Mouse (Mus musculus) CH12.LX (cell line): Measurements from ENCODE around the gene Trim7. TPM values are rescaled to one million over a fixed set of nuclear protein-coding genes. Genes with fewer than 3 reads are reported as not detected.
A peak's percentile ranks its signal among the peaks of the same experiment; 100 is the strongest.

Source experiments
- DNase-seq: peaks from one replicate; pipeline ENCODE4 v3.0.0-alpha.2; 2013; ENCODE audit errors: extremely low read depth
- H3K27ac ChIP-seq: 2 replicates; pipeline ENCODE4 v1.5.1; 2012; ENCODE audit warnings: low read depth, mild to moderate bottlenecking, control low read depth, moderate library complexity; ENCODE audit not compliant: insufficient read depth
- H3K27me3 ChIP-seq: replicated peaks from 2 replicates; pipeline ENCODE3; 2012; ENCODE audit warnings: inconsistent platforms
- H3K36me3 ChIP-seq, 2 experiments: replicated peaks in 1 of 2; 2 replicates each; pipeline versions ENCODE3 to v1.6.1; 2012; ENCODE audit warnings: inconsistent platforms in 1 of 2, low read length in 1 of 2, mild to moderate bottlenecking in 1 of 2, mixed read lengths in 1 of 2, moderate library complexity in 1 of 2; ENCODE audit not compliant: control insufficient read depth in 1 of 2, insufficient read depth in 1 of 2
- H3K4me1 ChIP-seq, 2 experiments: 2 replicates each; pipeline ENCODE4 v1.6.1; 2012; ENCODE audit warnings: inconsistent platforms in 1 of 2, moderate library complexity in 1 of 2; ENCODE audit not compliant: insufficient read depth in 2 of 2, control insufficient read depth in 1 of 2
- H3K4me2 ChIP-seq: 2 replicates; pipeline ENCODE4 v1.6.1; 2012; ENCODE audit warnings: low read depth, mild to moderate bottlenecking, control low read depth; ENCODE audit not compliant: poor library complexity, insufficient read depth, severe bottlenecking
- H3K4me3 ChIP-seq, 3 experiments: fragments of 150-350 bp in 1 of 3; sonication (generic) in 1 of 3; replicated peaks in 1 of 3; 2 replicates each; pipeline versions ENCODE3 to v1.5.1; 2011 to 2012; ENCODE audit warnings: low read depth in 2 of 3, low read length in 2 of 3, mild to moderate bottlenecking in 2 of 3, moderate library complexity in 2 of 3, control low read depth in 1 of 3, improper control_type of control experiment in 1 of 3, inconsistent platforms in 1 of 3, mixed read lengths in 1 of 3; ENCODE audit not compliant: poor library complexity in 1 of 3
- H3K79me2 ChIP-seq: replicated peaks from 2 replicates; pipeline ENCODE4 v1.6.1; 2012; ENCODE audit warnings: mild to moderate bottlenecking, moderate library complexity; ENCODE audit not compliant: control insufficient read depth, poor library complexity, insufficient read depth, severe bottlenecking; ENCODE audit errors: extremely low read depth
- H3K9ac ChIP-seq: 2 replicates; pipeline ENCODE4 v1.6.1; 2012; ENCODE audit warnings: low read depth, mild to moderate bottlenecking, control low read depth, moderate library complexity; ENCODE audit not compliant: insufficient read depth
- H3K9me3 ChIP-seq: replicated peaks from 2 replicates; pipeline ENCODE3; 2012; ENCODE audit warnings: low read length, inconsistent platforms, mixed read lengths
- CTCF ChIP-seq, 2 experiments: IDR thresholded peaks in 1 of 2; conservative IDR thresholded peaks in 1 of 2; 2 replicates each; pipeline ENCODE4 v1.5.1; 2011 to 2012; ENCODE audit warnings: low read depth in 2 of 2, low read length in 2 of 2, improper control_type of control experiment in 1 of 2, inconsistent platforms in 1 of 2, mild to moderate bottlenecking in 1 of 2, moderate library complexity in 1 of 2
- E2F4 ChIP-seq: IDR thresholded peaks from 2 replicates; pipeline ENCODE4 v1.6.1; 2011; ENCODE audit warnings: low read depth, low read length, improper control_type of control experiment; ENCODE audit not compliant: insufficient replicate concordance
- EP300 ChIP-seq: IDR thresholded peaks from 2 replicates; pipeline ENCODE4 v1.6.1; 2011; ENCODE audit warnings: low read length, improper control_type of control experiment
- JUND ChIP-seq: conservative IDR thresholded peaks from 2 replicates; pipeline ENCODE4 v1.6.1; 2011; ENCODE audit warnings: low read depth, low read length, improper control_type of control experiment
- MAFK ChIP-seq: IDR thresholded peaks from 2 replicates; pipeline ENCODE4 v1.6.1; 2011; ENCODE audit warnings: low read length, improper control_type of control experiment; ENCODE audit not compliant: insufficient replicate concordance
- MAX ChIP-seq: IDR thresholded peaks from 2 replicates; pipeline ENCODE4 v1.6.1; 2011; ENCODE audit warnings: low read length, improper control_type of control experiment
- MAZ ChIP-seq: IDR thresholded peaks from 2 replicates; pipeline ENCODE4 v1.6.1; 2012; ENCODE audit warnings: low read depth, mild to moderate bottlenecking, inconsistent platforms, low read length, improper control_type of control experiment, moderate library complexity
- MXI1 ChIP-seq: IDR thresholded peaks from 2 replicates; pipeline ENCODE4 v1.6.1; 2011; ENCODE audit warnings: mild to moderate bottlenecking, low read depth, low read length, improper control_type of control experiment
- NELFE ChIP-seq: IDR thresholded peaks from 2 replicates; pipeline ENCODE4 v1.6.1; 2011; ENCODE audit warnings: low read depth, low read length, improper control_type of control experiment
- PAX5 ChIP-seq: IDR thresholded peaks from 2 replicates; pipeline ENCODE4 v1.6.1; 2012; ENCODE audit warnings: low read length, inconsistent platforms, mixed read lengths
- POLR2A ChIP-seq: IDR thresholded peaks from 2 replicates; pipeline ENCODE4 v1.6.1; 2011; ENCODE audit warnings: low read depth, mild to moderate bottlenecking, improper control_type of control experiment, low read length
- POLR2AphosphoS2 ChIP-seq: IDR thresholded peaks from 2 replicates; pipeline ENCODE4 v1.6.1; 2011; ENCODE audit warnings: low read depth, low read length, improper control_type of control experiment
- RAD21 ChIP-seq: IDR thresholded peaks from 2 replicates; pipeline ENCODE4 v1.6.1; 2011; ENCODE audit warnings: low read depth, mild to moderate bottlenecking, low read length, improper control_type of control experiment, moderate library complexity
- RCOR1 ChIP-seq: conservative IDR thresholded peaks from 2 replicates; pipeline ENCODE4 v1.6.1; 2012; ENCODE audit warnings: low read depth, mild to moderate bottlenecking, inconsistent platforms, low read length, improper control_type of control experiment
- SMC3 ChIP-seq: IDR thresholded peaks from 2 replicates; pipeline ENCODE4 v1.6.1; 2011; ENCODE audit warnings: low read depth, low read length, improper control_type of control experiment
- TBP ChIP-seq: conservative IDR thresholded peaks from 2 replicates; pipeline ENCODE4 v1.6.1; 2011; ENCODE audit warnings: low read depth, low read length, improper control_type of control experiment
- TCF12 ChIP-seq: IDR thresholded peaks from 2 replicates; pipeline ENCODE4 v1.6.1; 2014; ENCODE audit warnings: low read depth, mild to moderate bottlenecking, inconsistent platforms, low read length, improper control_type of control experiment
- UBTF ChIP-seq: IDR thresholded peaks from 2 replicates; pipeline ENCODE4 v1.6.1; 2012; ENCODE audit warnings: low read depth, mild to moderate bottlenecking, inconsistent platforms, low read length, improper control_type of control experiment, moderate library complexity
- USF2 ChIP-seq: conservative IDR thresholded peaks from 2 replicates; pipeline ENCODE4 v1.6.1; 2011; ENCODE audit warnings: low read depth, low read length, improper control_type of control experiment
- ZC3H11A ChIP-seq: IDR thresholded peaks from 2 replicates; pipeline ENCODE4 v1.6.1; 2012; ENCODE audit warnings: low read depth, mild to moderate bottlenecking, inconsistent platforms, low read length, improper control_type of control experiment
- ZKSCAN1 ChIP-seq: IDR thresholded peaks from 2 replicates; pipeline ENCODE4 v1.6.1; 2012; ENCODE audit warnings: low read depth, inconsistent platforms, low read length, improper control_type of control experiment, borderline replicate concordance
- ZMIZ1 ChIP-seq: IDR thresholded peaks from 2 replicates; pipeline ENCODE4 v1.6.1; 2012; ENCODE audit warnings: low read depth, mild to moderate bottlenecking, inconsistent platforms, low read length, improper control_type of control experiment
- ZNF384 ChIP-seq: IDR thresholded peaks from 2 replicates; pipeline ENCODE4 v1.6.1; 2012; ENCODE audit warnings: low read depth, low read length, improper control_type of control experiment, inconsistent platforms
- dilution Hi-C: fragments of 300-500 bp; cut with MboI; formaldehyde crosslinking; loops from 2 replicates; pipeline ENCODE4 v1.14.3; 2020; ENCODE audit warnings: low sequenced_read_pairs; ENCODE audit not compliant: extremely low pct_unique_long_range_greater_than_20kb, extremely low pct_ligation_motif_present
- in situ Hi-C: fragments of 300-500 bp; cut with MboI; formaldehyde crosslinking; loops from 3 replicates; pipeline ENCODE4 v1.14.3; 2019; ENCODE audit warnings: low sequenced_read_pairs, low pct_ligation_motif_present, low pct_unique_long_range_greater_than_20kb, mixed read lengths
- polyA plus RNA-seq: library from polyadenylated mRNA; unstranded; fragments of >175 nt; gene quantifications from 2 replicates; pipeline ENCODE4 v1.2.1, GENCODE M21; 2012; ENCODE audit warnings: low read depth; ENCODE audit not compliant: insufficient read length
- total RNA-seq, 2 experiments: library from RNA; depleted of rRNA; stranded (reverse); fragments of 300-350 nt in 1 of 2; fragments of >200 nt in 1 of 2; gene quantifications; 2 replicates each; pipeline ENCODE4 v1.2.3; 2012 to 2014

Gene Trim7
- total and polyA plus RNA-seq, 3 experiments: 9.2 to 34.6 (median 15.1) TPM

DNA sequence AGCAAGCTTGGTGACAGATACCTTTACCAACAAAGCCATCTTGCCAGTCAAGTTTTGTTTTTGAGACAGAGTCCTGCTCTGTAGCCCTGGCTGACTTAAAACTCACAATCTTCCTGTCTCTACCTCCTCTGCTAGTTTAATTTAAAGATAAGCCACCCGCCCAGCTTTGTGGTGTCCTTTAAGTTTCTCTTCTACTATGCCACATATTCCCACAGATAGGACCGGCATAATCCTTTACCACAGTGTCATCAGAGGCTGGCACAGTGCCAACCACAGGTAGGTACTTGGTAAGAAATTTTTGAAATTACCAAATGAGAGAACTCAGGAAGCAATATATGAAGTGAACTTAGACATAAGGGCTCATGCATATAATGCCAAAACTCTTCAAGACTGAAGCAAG lies 15.8 kb upstream of the Trim7 start:
- Histone ChIP-seq H3K4me2 (no peak overlapping the region), H3K79me2 (peaks cover 11% of the 10 kb centered on the region), H3K9me3 (no peaks in the 10 kb centered on the region), H3K27ac (no peak overlapping the region), H3K36me3 (peaks cover 74 to 97% of the 10 kb centered on the region in 2 experiments), H3K9ac (no peak overlapping the region)
- no peak for TF ChIP-seq MAFK
- no peak for TF ChIP-seq ZKSCAN1
- no peak for TF ChIP-seq TCF12
- TF ChIP-seq USF2: no peak
- TF ChIP-seq JUND: no peak
- no peak for TF ChIP-seq UBTF
- TF ChIP-seq SMC3: no peak
- TF ChIP-seq POLR2AphosphoS2: no peak; the same call in none of the 2 replicates
- TF ChIP-seq, all 38 proteins: peak for 0
- Histone ChIP-seq H3K27me3 (no peaks in the 10 kb centered on the region), H3K4me1 (peaks cover 0 to 56% of the 10 kb centered on the region in 2 experiments; a peak in 2 of 4 replicates), H3K4me3 (no peak overlapping the region)
- dilution Hi-C loops: no loop called here
- in situ Hi-C loops: no loop called here
- DNase-seq: no peak

DNA sequence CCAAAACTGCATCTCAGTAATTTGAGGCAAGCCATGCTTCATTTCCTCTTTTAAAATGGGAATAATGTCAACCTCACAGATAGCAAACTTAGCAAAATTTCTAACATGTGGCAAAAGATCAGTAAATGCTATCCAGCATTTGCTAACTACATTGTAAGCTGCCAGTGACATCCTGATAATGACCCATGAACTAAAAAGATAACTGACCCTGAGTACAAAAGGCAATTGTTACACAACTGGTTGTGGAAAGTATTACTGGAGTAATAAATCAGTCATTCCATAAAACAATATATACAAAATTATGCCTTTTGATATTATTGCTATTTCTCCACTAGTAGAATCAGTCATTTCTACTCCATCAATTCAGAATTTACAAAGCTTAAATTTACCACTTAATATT lies 12.2 kb upstream of the Trim7 start:
- DNase-seq: no peak
- in situ Hi-C loops (no loop called here), dilution Hi-C loops (no loop called here)
- Histone ChIP-seq H3K79me2 (peaks cover 27% of the 10 kb centered on the region), H3K9me3 (no peaks in the 10 kb centered on the region), H3K27me3 (no peaks in the 10 kb centered on the region), H3K9ac (no peak overlapping the region), H3K4me1 (peaks cover 3 to 40% of the 10 kb centered on the region in 2 experiments; a peak in 3 of 4 replicates), H3K4me3 (no peak overlapping the region), H3K36me3 (peaks cover 46 to 69% of the 10 kb centered on the region in 2 experiments), H3K4me2 (no peak overlapping the region), H3K27ac (no peak overlapping the region)
- TF ChIP-seq ZMIZ1: 0 out of 2 replicates have a peak, but pooled peaks have one; percentile 21
- TF ChIP-seq RCOR1: no peak

DNA sequence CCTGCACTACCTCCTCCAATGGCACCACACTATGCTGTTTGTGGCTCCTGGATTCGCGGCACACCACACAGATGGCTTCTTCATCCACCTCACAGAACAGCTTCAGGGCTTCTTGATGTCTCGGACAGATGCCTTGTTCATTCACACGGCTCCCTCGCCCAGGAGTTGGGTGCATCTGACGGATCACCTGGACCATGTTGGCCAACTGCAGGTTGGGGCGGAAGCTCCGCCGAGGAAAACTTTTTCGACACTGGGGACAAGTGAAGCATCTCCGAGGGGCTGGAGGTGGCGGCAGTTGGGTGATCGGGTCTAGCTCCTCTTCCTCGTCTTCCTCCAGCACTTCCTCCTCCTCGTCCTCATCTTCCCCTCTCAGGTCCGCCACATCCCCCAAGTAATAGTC lies 10.1 kb upstream of the Trim7 start:
- H3K9ac ChIP-seq: peak overlapping the region; percentile 92
- in situ Hi-C loops (loop anchor here (5.0 kb wide), 1 partner anchor 36 kb away; no protein-coding TSS in a partner anchor), dilution Hi-C loops (no loop called here)
- no peaks in the 10 kb centered on the region for H3K27me3 ChIP-seq
- TF ChIP-seq MXI1: no peak
- no peak for TF ChIP-seq PAX5
- no peak for TF ChIP-seq TCF12
- TF ChIP-seq POLR2A: no peak
- TF ChIP-seq CTCF (conservative IDR thresholded peaks at IDR 0.05 in 1 of 2, IDR thresholded peaks at IDR 0.05 in 1 of 2; ENCODE audit: low read depth in 2 of 2, low read length in 2 of 2): no peak
- no peak for TF ChIP-seq TBP
- no peak for TF ChIP-seq SMC3
- TF ChIP-seq USF2: no peak
- TF ChIP-seq NELFE: no peak
- TF ChIP-seq RAD21: no peak
- no peak for TF ChIP-seq POLR2AphosphoS2
- TF ChIP-seq E2F4: no peak
- TF ChIP-seq UBTF: no peak
- TF ChIP-seq MAZ: no peak
- TF ChIP-seq MAX: no peak
- no peak for TF ChIP-seq ZC3H11A
- no peak for TF ChIP-seq ZNF384
- TF ChIP-seq EP300: no peak
- H3K4me3 ChIP-seq: peak overlapping the region; percentile 72 to 85 (median 80)
- no peaks in the 10 kb centered on the region for H3K9me3 ChIP-seq
- H3K27ac ChIP-seq: peak overlapping the region; percentile 23
- H3K36me3 ChIP-seq: peaks cover 29 to 48% of the 10 kb centered on the region in 2 experiments
- H3K4me1 ChIP-seq: peaks cover 6 to 60% of the 10 kb centered on the region in 2 experiments
- H3K79me2 ChIP-seq: peaks cover 27% of the 10 kb centered on the region
- DNase-seq: no peak
- H3K4me2 ChIP-seq: peak overlapping the region; percentile 88
